Mouse (Mus musculus) midbrain, postnatal 0 days (tissue): ENCODE results near the gene Tra2a. TPM values are rescaled to one million over a fixed set of nuclear protein-coding genes. Genes with fewer than 3 reads are reported as not detected.

ENCODE experiments used
- ATAC-seq: fragments of 200-750 bp; cut with Nextera tagmentation; 2 replicates; pipeline ENCODE4 v1.8.0; 2017; ENCODE audit warnings: moderate number of reproducible peaks, mild to moderate bottlenecking, moderate TSS enrichment, moderate library complexity; ENCODE audit not compliant: low FRiP score
- DNase-seq: peaks from one replicate; pipeline ENCODE4 v3.0.0-alpha.2; 2015; ENCODE audit warnings: low spot score
- H3K27ac ChIP-seq: fragments of 300-500 bp; sonication (generic); 2 replicates; pipeline ENCODE4 v1.5.1; 2014; ENCODE audit warnings: low read depth, mild to moderate bottlenecking, low read length, mixed read lengths
- H3K27me3 ChIP-seq: fragments of 300-500 bp; sonication (generic); 2 replicates; pipeline ENCODE4 v1.6.1; 2014; ENCODE audit warnings: low read length, control low read depth, mixed read lengths; ENCODE audit not compliant: insufficient read depth
- H3K36me3 ChIP-seq: fragments of 300-500 bp; sonication (generic); 2 replicates; pipeline ENCODE4 v1.6.1; 2014; ENCODE audit warnings: low read length, control low read depth, mixed read lengths; ENCODE audit not compliant: insufficient read depth
- H3K4me1 ChIP-seq: fragments of 300-500 bp; sonication (generic); 2 replicates; pipeline ENCODE4 v1.6.1; 2014; ENCODE audit warnings: mild to moderate bottlenecking, control low read depth, antibody characterized with exemption, low read length, mixed read lengths; ENCODE audit not compliant: insufficient read depth
- H3K4me2 ChIP-seq: fragments of 300-500 bp; sonication (generic); 2 replicates; pipeline ENCODE4 v1.6.1; 2014; ENCODE audit warnings: low read depth, mild to moderate bottlenecking, low read length, mixed read lengths; ENCODE audit not compliant: poor library complexity, severe bottlenecking
- H3K4me3 ChIP-seq: fragments of 300-500 bp; sonication (generic); 2 replicates; pipeline ENCODE4 v1.5.1; 2014; ENCODE audit warnings: low read depth, mild to moderate bottlenecking, low read length, moderate library complexity
- H3K9ac ChIP-seq: fragments of 300-500 bp; sonication (generic); replicated peaks from 2 replicates; pipeline ENCODE4 v1.6.1; 2014; ENCODE audit warnings: mild to moderate bottlenecking, low read length, moderate library complexity, mixed read lengths; ENCODE audit not compliant: poor library complexity, severe bottlenecking
- H3K9me3 ChIP-seq: fragments of 300-500 bp; sonication (generic); 2 replicates; pipeline ENCODE4 v1.6.1; 2016; ENCODE audit warnings: low read length, control low read depth
- CTCF ChIP-seq: IDR thresholded peaks from 2 replicates; pipeline ENCODE4 v1.5.1; 2016; ENCODE audit warnings: antibody characterized with exemption, mild to moderate bottlenecking
- WGBS: fragments of 180-500 bp; shearing (Covaris S2); extraction: QIAGEN DNeasy Blood & Tissue Kit; methylation state at CpG from one replicate; pipeline ENCODE4 v1.1.7; 2014; 5-methylcytosine and 5-hydroxymethylcytosine counted together
- polyA plus RNA-seq: library from polyadenylated mRNA; unstranded; fragments of >200 nt; fragmentation: Nextera tagmentation; extraction: Ambion mirVana; gene quantifications from 2 replicates; pipeline ENCODE4 v1.2.1, GENCODE M21; 2015
- total RNA-seq: library from RNA; depleted of rRNA; stranded (reverse); fragments of >200 nt; gene quantifications from 2 replicates; pipeline ENCODE4 v1.2.3, GENCODE M21; 2014; rRNA removed

Gene Tra2a
- total and polyA plus RNA-seq, 2 experiments from 2014 or later = 41.8 to 66.9 TPM

DNA sequence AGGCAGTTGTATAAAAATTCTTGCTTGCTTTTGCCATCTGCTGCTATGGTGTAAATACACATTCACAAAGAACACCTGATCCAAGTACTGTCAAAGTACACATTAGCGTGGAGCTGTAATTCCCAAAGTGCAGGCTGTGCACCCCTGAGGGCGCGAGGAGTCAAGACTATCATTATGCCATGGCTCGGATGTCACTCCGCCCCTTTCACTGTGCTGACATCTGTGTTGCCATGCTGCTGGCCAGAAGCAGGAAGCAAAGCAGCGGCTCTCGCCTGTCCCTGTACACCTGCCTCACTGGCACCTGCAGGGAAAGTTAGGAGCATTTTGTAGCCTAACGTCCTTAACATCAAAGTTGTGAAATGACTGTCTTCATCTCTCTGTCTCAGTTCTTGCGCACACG, 68.6 kb downstream of the Tra2a start:
- Histone ChIP-seq H3K27me3 (no peaks in the 10 kb centered on the region), H3K36me3 (no peaks in the 10 kb centered on the region), H3K4me3 (no peak overlapping the region), H3K4me1 (no peaks in the 10 kb centered on the region), H3K4me2 (no peak overlapping the region), H3K27ac (no peak overlapping the region), H3K9me3 (no peaks in the 10 kb centered on the region), H3K9ac (no peak overlapping the region)
- ATAC-seq (no peak), DNase-seq (no peak)
- TF ChIP-seq CTCF = no peak
- 84% methylated on average over 10 of the region's 10 CpGs for WGBS

DNA sequence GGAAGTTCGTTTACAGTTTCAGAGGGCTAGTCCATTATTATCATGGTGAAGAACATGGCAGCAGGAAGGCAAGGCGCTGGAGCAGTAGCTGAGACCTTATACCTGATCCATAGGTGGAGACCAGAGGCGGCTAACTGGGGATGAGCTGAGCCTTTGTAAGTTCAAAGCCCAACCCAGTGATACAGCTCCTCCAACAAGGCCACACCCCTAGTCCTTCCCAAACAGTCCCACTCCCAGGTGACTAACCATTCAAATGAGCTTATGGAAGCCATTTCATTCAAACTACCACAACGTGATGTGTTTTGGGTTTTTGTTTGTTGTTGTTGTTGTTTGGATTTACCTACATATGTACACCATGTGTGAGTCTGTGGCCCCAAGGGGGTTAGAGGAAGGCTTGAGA, 69.3 kb downstream of the Tra2a start:
- Histone ChIP-seq H3K27me3 (no peaks in the 10 kb centered on the region), H3K9me3 (no peaks in the 10 kb centered on the region), H3K9ac (no peak overlapping the region), H3K4me1 (no peaks in the 10 kb centered on the region), H3K4me3 (no peak overlapping the region), H3K27ac (no peak overlapping the region), H3K36me3 (no peaks in the 10 kb centered on the region), H3K4me2 (no peak overlapping the region)
- no peak for DNase-seq
- TF ChIP-seq CTCF = no peak
- ATAC-seq = no peak
- 99% methylated on average over 4 of the region's 4 CpGs for whole genome bisulfite sequencing

Other genes starting within 250 kb of the Tra2a start
- gene Gpnmb, start 227.5 kb downstream of the Tra2a start, total RNA-seq = 0.38 and 1.5 TPM in 2 replicates
- gene Gpnmb, start 227.5 kb downstream of the Tra2a start, polyA plus RNA-seq = 0.40 and 0.77 TPM in 2 replicates
- 32.0 and 47.7 TPM in 2 replicates for gene Malsu1, start 190.2 kb downstream of the Tra2a start, total RNA-seq
- gene Malsu1, start 190.2 kb downstream of the Tra2a start, polyA plus RNA-seq = 90.6 and 92.3 TPM in 2 replicates
- gene Igf2bp3, start 49.1 kb downstream of the Tra2a start, total RNA-seq = 5.4 and 7.4 TPM in 2 replicates
- 8.8 and 10.6 TPM in 2 replicates for gene Igf2bp3, start 49.1 kb downstream of the Tra2a start, polyA plus RNA-seq
- gene Ccdc126, start 55.2 kb upstream of the Tra2a start, total RNA-seq = 9.1 and 11.0 TPM in 2 replicates
- gene Ccdc126, start 55.2 kb upstream of the Tra2a start, polyA plus RNA-seq = 6.8 and 7.3 TPM in 2 replicates
- 3.0 and 3.5 TPM in 2 replicates for gene Fam221a, start 103.7 kb upstream of the Tra2a start, total RNA-seq
- 3.5 and 5.4 TPM in 2 replicates for gene Fam221a, start 103.7 kb upstream of the Tra2a start, polyA plus RNA-seq
- not detected in 2 replicates for gene Stk31, start 131.6 kb upstream of the Tra2a start, total RNA-seq
- not detected in 2 replicates for gene Stk31, start 131.6 kb upstream of the Tra2a start, polyA plus RNA-seq